Mouse (Mus musculus) midbrain, embryonic 11.5 days (tissue): ENCODE measurements around the gene Lrp1. TPM values are rescaled to one million over a fixed set of nuclear protein-coding genes. Genes with fewer than 3 reads are reported as not detected.
A peak's percentile ranks its signal among the peaks of the same experiment; 100 is the strongest.

Experiments used
- ATAC-seq: fragments of 200-750 bp; cut with Nextera tagmentation; 2 replicates; pipeline ENCODE4 v1.8.0; 2017; ENCODE audit warnings: moderate TSS enrichment, moderate library complexity; ENCODE audit not compliant: low FRiP score
- DNase-seq: peaks from one replicate; pipeline ENCODE4 v3.0.0; 2015; ENCODE audit warnings: low spot score; ENCODE audit errors: missing footprints
- H3K27ac ChIP-seq: fragments of 300-500 bp; sonication (generic); 2 replicates; pipeline ENCODE4 v1.5.1; 2014; ENCODE audit warnings: low read depth, low read length
- H3K27me3 ChIP-seq: fragments of 300-500 bp; sonication (generic); 2 replicates; pipeline ENCODE4 v1.6.1; 2014; ENCODE audit warnings: mild to moderate bottlenecking, low read length, moderate library complexity, mixed read lengths; ENCODE audit not compliant: control insufficient read depth, insufficient read depth
- H3K36me3 ChIP-seq: fragments of 300-500 bp; sonication (generic); 2 replicates; pipeline ENCODE4 v1.6.1; 2014; ENCODE audit warnings: mild to moderate bottlenecking, low read length, moderate library complexity, mixed read lengths; ENCODE audit not compliant: control insufficient read depth, insufficient read depth
- H3K4me1 ChIP-seq: fragments of 300-500 bp; sonication (generic); 2 replicates; pipeline ENCODE4 v1.6.1; 2014; ENCODE audit warnings: low read length; ENCODE audit not compliant: control insufficient read depth, insufficient read depth
- H3K4me2 ChIP-seq: fragments of 300-500 bp; sonication (generic); 2 replicates; pipeline ENCODE4 v1.6.1; 2014; ENCODE audit warnings: mild to moderate bottlenecking, moderate library complexity
- H3K4me3 ChIP-seq: fragments of 300-500 bp; sonication (generic); 2 replicates; pipeline ENCODE4 v1.5.1; 2014; ENCODE audit warnings: low read depth, low read length
- H3K9ac ChIP-seq: fragments of 300-500 bp; sonication (generic); 2 replicates; pipeline ENCODE4 v1.6.1; 2014; ENCODE audit warnings: low read length
- H3K9me3 ChIP-seq: fragments of 300-500 bp; sonication (generic); 2 replicates; pipeline ENCODE4 v1.6.1; 2016; ENCODE audit warnings: low read length; ENCODE audit not compliant: control insufficient read depth
- WGBS: fragments of 180-500 bp; shearing (Covaris S2); extraction: QIAGEN DNeasy Blood & Tissue Kit; methylation state at CpG from one replicate; pipeline ENCODE4 v1.1.7; 2014; 5-methylcytosine and 5-hydroxymethylcytosine counted together
- polyA plus RNA-seq: library from polyadenylated mRNA; unstranded; fragments of >200 nt; fragmentation: Nextera tagmentation; extraction: Ambion mirVana; gene quantifications from 2 replicates; pipeline ENCODE4 v1.2.1, GENCODE M21; 2014

The Lrp1 gene
- polyA plus RNA-seq, 1 experiment from 2014 or later: 58.8 TPM

DNA sequence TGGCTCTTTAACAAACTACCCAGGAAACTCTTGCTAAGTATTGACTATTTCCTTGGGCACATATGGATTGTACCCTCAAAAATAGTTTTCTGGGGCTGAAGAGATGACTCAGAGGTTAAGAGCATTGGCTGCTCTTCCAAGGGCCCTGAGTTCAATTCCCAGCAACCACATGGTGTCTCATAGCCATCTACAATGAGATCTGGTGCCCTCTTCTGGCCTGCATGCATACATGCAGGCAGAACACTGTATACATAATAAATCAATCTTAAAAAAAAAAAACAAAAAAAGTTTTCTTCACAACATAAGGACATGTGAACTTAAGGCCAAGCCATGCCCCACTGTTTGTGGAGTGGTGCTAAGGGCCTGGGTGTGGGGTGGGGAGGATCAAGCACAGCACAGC is 59.8 kb downstream of the Lrp1 start:
- DNase-seq (no peak), ATAC-seq (no peak)
- Histone ChIP-seq H3K27ac (no peak overlapping the region), H3K9me3 (no peaks in the 10 kb centered on the region), H3K27me3 (no peaks in the 10 kb centered on the region), H3K4me2 (no peak overlapping the region), H3K4me1 (no peaks in the 10 kb centered on the region), H3K36me3 (peaks cover 54% of the 10 kb centered on the region), H3K9ac (no peak overlapping the region), H3K4me3 (no peak overlapping the region)

DNA sequence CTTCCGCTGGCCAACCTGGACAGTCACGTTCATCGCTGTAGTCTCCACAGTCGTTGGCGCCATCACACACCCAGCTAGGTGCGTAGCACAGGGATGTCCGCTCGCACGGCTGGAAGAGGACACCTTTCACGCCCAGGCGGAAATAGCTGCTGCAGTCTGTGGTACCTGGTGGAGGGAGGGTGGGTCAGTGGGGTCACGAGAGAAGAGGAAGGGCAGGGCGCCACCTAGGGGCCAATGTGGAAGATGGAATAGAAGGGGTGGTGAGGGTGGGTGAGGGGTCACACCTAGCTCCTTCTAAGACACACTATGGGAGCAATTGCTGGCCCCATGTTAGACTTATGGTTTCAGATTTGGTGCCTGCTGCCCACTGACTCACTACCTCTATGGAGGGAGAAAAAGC is 63.6 kb downstream of the Lrp1 start:
- Histone ChIP-seq H3K4me1 (no peaks in the 10 kb centered on the region), H3K36me3 (peaks cover 72% of the 10 kb centered on the region), H3K27me3 (no peaks in the 10 kb centered on the region), H3K4me3 (no peak overlapping the region), H3K4me2 (no peak overlapping the region), H3K9me3 (no peaks in the 10 kb centered on the region), H3K27ac (no peak overlapping the region), H3K9ac (no peak overlapping the region)
- DNase-seq (no peak), ATAC-seq (no peak)
- 90% methylated on average over 13 of the region's 13 CpGs for WGBS

DNA sequence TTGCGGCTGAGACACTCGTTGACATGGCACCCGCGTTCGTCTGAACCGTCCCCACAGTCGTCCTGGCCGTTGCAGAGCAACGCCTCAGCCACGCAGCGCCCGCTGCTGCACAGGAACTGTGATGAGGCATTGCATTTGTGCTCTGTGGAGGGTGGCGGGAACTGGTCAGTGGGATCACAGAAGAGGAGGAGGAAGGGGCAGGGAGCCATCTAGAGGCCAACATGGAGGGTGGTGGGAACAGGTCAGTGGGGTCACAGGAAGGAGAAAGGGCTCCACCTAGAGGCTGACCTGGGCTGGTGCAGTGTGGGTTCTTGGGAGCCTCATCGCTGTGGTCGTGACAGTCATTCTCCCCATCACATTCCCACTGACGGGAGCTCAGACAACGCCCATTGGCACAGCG is 65.2 kb downstream of the Lrp1 start:
- ATAC-seq (peak; percentile 17; the same call in 1 of the 2 replicates), DNase-seq (no peak)
- Histone ChIP-seq H3K4me3 (no peak overlapping the region), H3K4me1 (no peaks in the 10 kb centered on the region), H3K9ac (no peak overlapping the region), H3K9me3 (no peaks in the 10 kb centered on the region), H3K4me2 (no peak overlapping the region), H3K36me3 (peaks cover 73% of the 10 kb centered on the region), H3K27ac (no peak overlapping the region), H3K27me3 (no peaks in the 10 kb centered on the region)
- WGBS: 66% methylated on average over 18 of the region's 18 CpGs

DNA sequence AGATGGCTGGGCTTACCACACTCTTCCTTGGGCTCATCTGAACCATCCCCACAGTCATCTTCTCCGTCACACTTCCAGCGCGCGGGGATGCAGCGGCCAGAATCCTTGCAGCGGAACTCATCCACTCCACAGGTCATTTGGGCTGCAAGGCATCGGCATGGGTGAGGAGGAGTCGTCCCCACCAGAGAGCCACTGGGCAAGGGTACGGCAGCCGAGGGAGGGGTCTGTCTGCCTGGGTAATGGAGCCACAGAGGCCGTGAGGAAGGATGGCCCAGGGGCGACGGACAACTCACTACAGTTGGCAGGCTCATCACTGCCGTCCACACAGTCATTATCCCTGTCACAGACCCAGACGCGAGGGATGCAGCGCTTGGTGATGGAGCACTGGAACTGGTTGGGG is 71.1 kb downstream of the Lrp1 start:
- Histone ChIP-seq H3K9ac (no peak overlapping the region), H3K4me3 (no peak overlapping the region), H3K27ac (no peak overlapping the region), H3K4me2 (no peak overlapping the region), H3K27me3 (no peaks in the 10 kb centered on the region), H3K36me3 (peaks cover 49% of the 10 kb centered on the region), H3K4me1 (no peaks in the 10 kb centered on the region), H3K9me3 (no peaks in the 10 kb centered on the region)
- no peak for DNase-seq
- 91% methylated on average over 17 of the region's 17 CpGs for WGBS
- ATAC-seq: no peak

- DNase-seq (no peak), ATAC-seq (no peak)
- Histone ChIP-seq H3K27ac (no peak overlapping the region), H3K4me1 (no peaks in the 10 kb centered on the region), H3K4me3 (no peak overlapping the region), H3K4me2 (no peak overlapping the region), H3K27me3 (no peaks in the 10 kb centered on the region), H3K9me3 (no peaks in the 10 kb centered on the region), H3K9ac (no peak overlapping the region), H3K36me3 (peaks cover 44% of the 10 kb centered on the region)
- 93% methylated on average over 15 of the region's 15 CpGs for WGBS
These were observed 72.7 kb downstream of the Lrp1 start for GRCm38 (mm10) chr10:127548236-127548635.

DNA sequence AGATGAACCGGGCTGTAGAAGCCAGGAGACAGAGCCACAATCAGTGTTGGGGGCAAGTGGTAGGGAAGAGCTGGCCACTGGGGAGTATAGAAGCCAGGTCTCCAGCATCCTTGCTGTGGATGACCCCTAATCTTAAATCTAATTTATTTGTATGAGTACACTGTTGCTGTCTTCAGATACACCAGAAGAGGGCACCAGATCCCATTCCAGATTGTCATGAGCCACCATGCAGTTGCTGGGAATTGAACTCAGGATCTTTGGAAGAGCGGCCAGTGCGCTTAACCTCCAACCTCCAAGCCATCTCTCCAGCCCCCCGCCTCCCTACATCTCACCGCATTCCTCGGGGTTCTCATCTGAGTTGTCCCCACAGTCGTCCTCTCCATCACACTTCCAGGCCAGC is 74.4 kb downstream of the Lrp1 start:
- Histone ChIP-seq H3K9ac (no peak overlapping the region), H3K27me3 (no peaks in the 10 kb centered on the region), H3K4me3 (no peak overlapping the region), H3K4me2 (no peak overlapping the region), H3K27ac (no peak overlapping the region), H3K9me3 (no peaks in the 10 kb centered on the region), H3K36me3 (peaks cover 33% of the 10 kb centered on the region), H3K4me1 (no peaks in the 10 kb centered on the region)
- no peak for DNase-seq
- no peak for ATAC-seq
- WGBS: 93% methylated on average over 7 of the region's 7 CpGs

GRCm38 (mm10) chr10:127544375-127544774 is 76.6 kb downstream of the Lrp1 start:
- ATAC-seq (no peak), DNase-seq (no peak)
- Histone ChIP-seq H3K4me2 (no peak overlapping the region), H3K9me3 (no peaks in the 10 kb centered on the region), H3K9ac (no peak overlapping the region), H3K36me3 (peaks cover 24% of the 10 kb centered on the region), H3K27ac (no peak overlapping the region), H3K4me1 (no peaks in the 10 kb centered on the region), H3K4me3 (no peak overlapping the region), H3K27me3 (no peaks in the 10 kb centered on the region)
- WGBS: 95% methylated on average over 20 of the region's 20 CpGs

- WGBS: 83% methylated on average over 3 of the region's 3 CpGs
- no peak overlapping the region for H3K27ac ChIP-seq
- no peak overlapping the region for H3K4me2 ChIP-seq
- no peaks in the 10 kb centered on the region for H3K9me3 ChIP-seq
- no peaks in the 10 kb centered on the region for H3K4me1 ChIP-seq
- no peak overlapping the region for H3K4me3 ChIP-seq
- DNase-seq: no peak
- H3K27me3 ChIP-seq: no peaks in the 10 kb centered on the region
- H3K9ac ChIP-seq: no peak overlapping the region
- H3K36me3 ChIP-seq: peaks cover 24% of the 10 kb centered on the region
- ATAC-seq: no peak
These were observed 77.0 kb downstream of the Lrp1 start for GRCm38 (mm10) chr10:127543916-127544315.

DNA sequence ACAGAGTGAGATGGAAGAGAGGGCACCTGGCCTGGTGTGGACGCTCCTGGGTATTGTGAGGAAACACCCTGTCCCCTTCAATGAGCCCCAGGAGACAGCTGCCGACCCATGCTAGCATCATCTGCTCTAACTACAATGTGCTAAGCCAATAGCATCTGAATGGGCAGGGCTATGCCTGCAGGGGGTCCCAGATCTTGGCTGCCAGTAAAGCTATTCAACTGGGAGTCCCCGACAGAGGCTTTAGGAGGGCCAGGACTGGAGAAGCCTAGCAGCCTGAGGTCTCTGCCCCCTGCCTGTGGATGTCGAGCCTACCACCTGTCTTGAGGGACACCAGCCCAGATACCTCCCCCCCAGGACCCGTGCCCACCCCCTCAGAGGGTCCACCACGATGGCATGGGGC is 78.2 kb downstream of the Lrp1 start:
- Histone ChIP-seq H3K4me3 (no peak overlapping the region), H3K27ac (no peak overlapping the region), H3K9me3 (no peaks in the 10 kb centered on the region), H3K27me3 (no peaks in the 10 kb centered on the region), H3K4me1 (no peaks in the 10 kb centered on the region), H3K36me3 (peaks cover 21% of the 10 kb centered on the region), H3K4me2 (no peak overlapping the region), H3K9ac (no peak overlapping the region)
- DNase-seq (no peak), ATAC-seq (no peak)
- 34% methylated on average over 6 of the region's 6 CpGs for WGBS

GRCm38 (mm10) chr10:127542084-127542483 is 78.9 kb downstream of the Lrp1 start:
- Histone ChIP-seq H3K27me3 (no peaks in the 10 kb centered on the region), H3K4me2 (no peak overlapping the region), H3K27ac (no peak overlapping the region), H3K9me3 (no peaks in the 10 kb centered on the region), H3K9ac (no peak overlapping the region), H3K4me1 (0 out of 2 replicates have a peak, but pooled peaks cover under 1% of the 10 kb centered on the region), H3K4me3 (no peak overlapping the region), H3K36me3 (peaks cover 19% of the 10 kb centered on the region)
- ATAC-seq (no peak), DNase-seq (no peak)
- WGBS: 67% methylated on average over 13 of the region's 13 CpGs
